Mouse (Mus musculus) heart, postnatal 36 days (tissue): ENCODE measurements around the gene Skil. TPM values are rescaled to one million over a fixed set of nuclear protein-coding genes. Genes with fewer than 3 reads are reported as not detected.

Experiments
- DNase-seq, 2 experiments: peaks; one replicate each; pipeline ENCODE4 v3.0.0; 2021 to 2022
- intact Hi-C: fragments of 180-260 bp; cut with DNase I; formaldehyde crosslinking; loops from one replicate; pipeline ENCODE4 v1.15.1; 2025
- total RNA-seq, 2 experiments: library from RNA; stranded (reverse); gene quantifications; 2 replicates each; pipeline ENCODE4 v1.2.3; 2021

The Skil gene
- total RNA-seq, 2 experiments from 2014 or later = 15.0 to 17.0 TPM

- intact Hi-C loops = no loop called here
- DNase-seq = no peak
Measured at GRCm38 (mm10) chr3:31082838-31083506, 11.9 kb upstream of the Skil start.

DNA sequence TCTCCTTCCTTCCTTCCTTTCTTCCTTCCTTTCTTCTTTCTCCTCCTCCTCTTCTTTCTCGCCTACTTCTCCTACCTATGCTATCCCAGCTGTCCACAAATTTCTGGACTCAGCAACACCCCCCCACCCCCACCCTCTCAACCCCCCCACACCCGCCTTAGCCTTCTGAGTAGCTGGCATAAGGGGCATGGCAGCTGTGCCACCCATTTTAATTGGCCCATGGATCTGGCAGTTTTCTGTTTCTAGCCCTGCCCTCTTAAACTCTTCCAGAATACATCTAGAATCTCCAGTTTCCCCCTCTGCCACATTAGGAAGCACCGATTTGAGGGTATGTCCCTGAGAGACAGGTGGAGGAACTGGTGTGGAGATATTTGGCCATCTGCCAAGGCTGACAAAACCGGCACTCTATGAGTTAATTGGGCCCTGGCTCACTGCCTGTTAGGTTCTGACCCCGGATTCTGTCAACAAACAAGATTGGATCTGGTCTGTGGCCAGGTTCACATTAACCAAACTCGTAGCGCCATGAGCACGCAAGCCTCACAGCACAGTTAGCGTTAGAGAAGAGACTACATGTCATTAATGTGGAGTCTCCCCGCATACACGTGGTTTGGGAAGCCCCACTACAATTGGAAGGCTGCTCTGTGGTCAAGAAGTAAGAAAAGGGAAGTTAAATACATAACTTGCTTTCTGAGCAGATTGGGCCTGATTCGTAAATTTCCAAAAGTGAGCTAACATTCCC lies 11.2 kb upstream of the Skil start:
- DNase-seq = peak; percentile 40 to 46
- intact Hi-C loops = no loop called here

DNA sequence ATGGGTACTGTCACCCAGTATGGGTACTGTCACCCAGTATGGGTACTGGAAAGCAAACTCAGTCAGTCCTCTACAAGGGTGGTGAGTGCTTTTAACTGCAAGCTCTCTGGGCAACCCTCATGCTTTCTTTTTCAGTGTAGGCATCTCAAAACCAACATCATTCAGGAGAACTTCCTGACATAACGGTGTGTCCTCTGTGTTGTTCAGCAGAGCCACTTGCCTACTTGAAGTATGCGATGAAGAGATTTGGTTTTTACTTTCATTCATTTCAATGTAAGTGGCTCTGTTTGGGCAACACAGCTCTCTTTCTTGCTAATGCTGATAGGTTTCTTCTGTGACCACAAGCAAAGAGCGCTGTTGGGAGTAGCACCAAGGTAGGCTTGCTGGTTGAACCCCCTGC lies 9.9 kb upstream of the Skil start:
- DNase-seq = no peak
- intact Hi-C loops = no loop called here

DNA sequence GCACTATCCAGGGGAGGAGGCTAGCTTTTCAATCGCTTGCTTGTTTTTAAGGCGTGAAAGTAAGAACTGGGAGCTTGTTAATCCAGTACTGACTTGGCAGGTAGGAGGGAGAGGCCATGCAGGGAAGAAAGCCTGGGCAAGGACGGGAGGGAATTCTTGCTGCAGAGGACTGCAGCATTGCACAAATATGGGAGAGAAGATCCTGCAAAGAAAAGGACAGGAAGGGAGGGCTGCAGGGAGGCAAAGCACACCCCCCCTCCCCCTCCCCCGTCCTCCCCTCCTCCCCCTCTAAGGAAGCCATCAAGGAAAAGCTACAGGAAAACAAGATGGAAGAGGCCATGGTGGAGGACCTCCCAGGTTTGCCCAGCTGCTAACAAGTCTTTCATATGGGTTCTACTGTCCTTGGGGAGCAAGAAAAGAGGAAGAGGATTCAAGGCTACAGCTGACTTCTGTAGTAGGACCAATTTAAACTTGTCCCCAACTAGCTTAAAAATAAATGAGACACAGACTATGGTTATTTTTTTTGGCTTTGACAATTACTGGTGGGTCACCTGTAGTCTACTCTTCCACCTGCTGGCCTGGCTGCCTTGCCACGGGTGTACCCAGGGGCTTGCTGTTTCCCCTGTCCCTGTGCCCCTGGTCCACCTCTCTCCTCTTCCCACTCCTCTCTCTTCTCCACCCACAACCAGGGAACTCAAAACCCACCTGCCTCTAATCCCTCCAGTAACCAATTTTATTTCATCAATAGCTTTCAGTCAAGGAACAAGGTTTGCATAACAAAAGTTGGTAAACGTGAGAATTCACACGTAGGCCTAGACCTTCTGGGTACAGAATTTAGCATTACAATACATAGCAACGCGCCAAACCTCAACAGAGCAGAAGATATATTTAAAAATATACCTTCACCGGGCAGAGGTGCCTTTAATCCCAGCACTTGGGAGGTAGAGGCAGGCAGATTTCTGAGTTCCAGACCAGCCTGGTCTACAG lies 5.8 kb upstream of the Skil start:
- intact Hi-C loops = no loop called here
- DNase-seq = no peak

GRCm38 (mm10) chr3:31089956-31090355 lies 4.9 kb upstream of the Skil start:
- intact Hi-C loops = no loop called here
- DNase-seq = no peak

DNA sequence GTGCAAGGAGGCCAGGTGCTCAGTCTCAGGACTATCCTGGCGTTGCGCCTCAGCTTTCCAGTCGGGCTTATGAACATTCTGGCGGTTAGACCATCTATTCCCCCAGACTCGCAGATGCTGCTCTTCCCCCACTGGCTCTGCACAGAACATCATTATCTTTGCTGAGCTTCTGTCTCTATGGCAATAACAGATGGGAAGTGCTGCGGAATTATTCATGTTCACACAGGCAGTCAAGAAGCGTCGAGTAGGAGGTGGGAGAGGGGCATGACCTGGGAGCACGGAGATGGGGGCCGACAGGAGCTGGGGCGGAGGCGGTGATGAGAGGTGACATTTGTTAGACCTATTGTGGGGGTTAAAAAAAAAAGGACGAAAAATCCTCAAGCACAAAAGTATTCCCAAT lies 1.7 kb upstream of the Skil start:
- intact Hi-C loops = no loop called here
- DNase-seq = peak in 1 of 2 experiments; percentile 41

- DNase-seq = peak; percentile 71 to 82
- intact Hi-C loops = loop anchor here (1.0 kb wide), 1 partner anchor 36 kb away; no protein-coding TSS in a partner anchor
Measured at GRCm38 (mm10) chr3:31093627-31094351, 1.1 kb upstream of the Skil start.

GRCm38 (mm10) chr3:31095179-31095490 lies 277 bp downstream of the Skil start:
- intact Hi-C loops = loop anchor here (5.0 kb wide), 2 partner anchors 42 to 303 kb away; partner anchors contain the start of gene Sec62

GRCm38 (mm10) chr3:31095491-31096154 lies 765 bp downstream of the Skil start:
- intact Hi-C loops = loop anchor here (5.0 kb wide), 2 partner anchors 42 to 303 kb away; partner anchors contain the start of gene Sec62
- peak; percentile 47 to 76 for DNase-seq

More at GRCm38 (mm10) chr3:31095179-31095490, 277 bp downstream of the Skil start:
- DNase-seq = no peak

DNA sequence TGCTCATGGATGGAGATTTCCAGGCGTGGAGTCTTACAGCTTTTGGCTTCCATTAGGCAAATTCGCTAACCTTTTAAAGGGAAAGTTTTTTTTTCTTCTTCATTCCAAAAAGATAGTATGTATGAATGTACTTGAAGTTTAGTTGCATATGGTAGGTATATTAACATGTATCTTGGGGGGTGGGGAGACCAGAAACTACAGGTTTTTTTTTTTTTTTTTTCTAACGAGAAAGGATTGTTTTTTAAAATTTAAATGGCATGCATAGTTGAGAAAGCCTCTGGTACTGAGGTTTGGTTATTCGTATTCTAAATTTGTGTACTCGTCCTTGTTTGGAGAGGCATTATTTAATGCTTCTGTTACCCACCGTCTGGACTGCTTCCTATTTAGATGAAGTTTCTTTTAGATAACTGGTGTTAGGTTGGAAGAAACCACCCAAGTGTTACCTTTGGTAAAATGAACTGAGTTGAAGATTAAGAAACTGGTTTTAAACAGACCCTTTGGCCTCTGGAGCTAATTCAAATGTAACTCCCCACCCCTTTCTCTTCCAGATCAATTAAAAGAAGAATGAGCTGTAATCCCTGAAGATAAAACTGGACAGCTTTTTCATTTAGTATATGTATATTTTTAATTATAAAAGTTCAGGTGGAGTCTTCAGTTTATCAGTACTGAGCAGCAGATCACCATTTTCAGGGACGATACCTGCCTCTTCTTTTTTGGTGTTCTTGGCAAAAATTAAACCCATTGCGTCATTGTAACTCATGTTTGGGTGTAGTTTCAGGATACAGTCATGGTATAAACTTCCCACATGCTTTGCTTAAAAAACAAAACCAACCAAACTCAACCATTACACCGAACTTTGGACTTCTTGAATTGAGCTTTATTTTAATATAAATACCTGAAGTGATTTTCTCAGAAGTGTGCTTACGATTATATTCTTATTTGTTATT lies 1.6 kb downstream of the Skil start:
- DNase-seq = no peak
- intact Hi-C loops = loop anchor here (5.0 kb wide), 2 partner anchors 41 to 304 kb away; partner anchors contain the start of gene Sec62

GRCm38 (mm10) chr3:31097102-31097720 lies 2.4 kb downstream of the Skil start:
- intact Hi-C loops = loop anchor here (5.0 kb wide), 2 partner anchors 40 to 305 kb away; partner anchors contain the start of gene Sec62
- no peak for DNase-seq

DNA sequence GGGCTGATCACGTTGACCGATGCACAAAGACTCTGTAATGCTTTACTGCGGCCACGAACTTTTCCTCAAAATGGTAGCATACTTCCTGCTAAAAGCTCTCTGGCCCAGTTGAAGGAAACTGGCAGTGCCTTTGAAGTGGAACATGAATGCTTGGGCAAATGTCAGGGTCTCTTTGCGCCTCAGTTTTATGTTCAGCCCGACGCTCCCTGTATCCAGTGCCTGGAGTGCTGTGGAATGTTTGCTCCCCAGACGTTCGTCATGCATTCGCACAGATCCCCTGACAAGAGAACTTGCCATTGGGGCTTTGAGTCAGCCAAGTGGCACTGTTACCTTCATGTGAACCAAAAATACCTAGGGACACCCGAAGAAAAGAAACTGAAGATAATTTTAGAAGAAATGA lies 3.1 kb downstream of the Skil start:
- no peak for DNase-seq
- intact Hi-C loops = loop anchor here (5.0 kb wide), 2 partner anchors 39 to 306 kb away; partner anchors contain the start of gene Sec62

- intact Hi-C loops = loop anchor here (5.0 kb wide), 2 partner anchors 39 to 306 kb away; partner anchors contain the start of gene Sec62
Measured at GRCm38 (mm10) chr3:31098556-31098955, 3.7 kb downstream of the Skil start.

DNA sequence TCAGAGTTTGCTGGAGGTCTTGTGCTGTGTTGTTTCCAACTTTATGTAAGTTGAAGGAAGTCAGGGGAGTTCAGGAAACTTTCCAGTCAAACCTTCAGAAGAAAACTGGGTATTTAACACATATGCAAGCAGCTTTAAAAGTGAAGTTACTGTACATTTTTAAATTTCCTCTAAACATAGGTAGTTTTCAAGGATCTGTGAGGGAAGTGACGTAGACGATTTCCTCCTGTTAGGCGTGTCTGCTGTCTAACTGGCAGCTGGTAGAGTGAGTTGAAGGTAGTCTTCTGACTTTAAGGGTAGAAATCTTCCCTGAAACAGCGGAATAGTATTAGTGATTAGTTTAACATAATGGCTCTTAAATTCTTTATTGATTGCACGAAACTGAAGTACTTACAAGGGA lies 5.2 kb downstream of the Skil start:
- intact Hi-C loops = no loop called here
- no peak for DNase-seq

More at GRCm38 (mm10) chr3:31098556-31098955, 3.7 kb downstream of the Skil start:
- DNase-seq = no peak

DNA sequence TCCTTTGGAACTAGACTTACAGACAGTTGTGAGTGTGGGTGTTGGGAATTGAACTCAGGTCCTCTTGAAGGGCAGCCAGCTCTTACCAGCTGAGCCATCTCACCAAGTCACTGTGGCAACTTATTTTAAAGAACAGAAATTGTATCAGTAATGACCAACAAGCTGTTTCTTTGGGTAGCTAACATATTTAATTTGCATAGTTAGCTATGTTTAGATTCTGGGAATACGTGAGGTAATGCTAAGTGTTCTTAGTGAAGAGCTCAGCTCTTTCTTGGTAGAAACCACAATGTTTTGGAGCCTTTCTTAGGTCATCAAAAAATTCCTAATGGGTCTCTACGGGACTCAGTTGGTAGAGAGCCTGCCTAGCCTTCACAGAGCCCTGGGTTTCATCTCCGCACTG lies 5.9 kb downstream of the Skil start:
- intact Hi-C loops = no loop called here
- DNase-seq = no peak

DNA sequence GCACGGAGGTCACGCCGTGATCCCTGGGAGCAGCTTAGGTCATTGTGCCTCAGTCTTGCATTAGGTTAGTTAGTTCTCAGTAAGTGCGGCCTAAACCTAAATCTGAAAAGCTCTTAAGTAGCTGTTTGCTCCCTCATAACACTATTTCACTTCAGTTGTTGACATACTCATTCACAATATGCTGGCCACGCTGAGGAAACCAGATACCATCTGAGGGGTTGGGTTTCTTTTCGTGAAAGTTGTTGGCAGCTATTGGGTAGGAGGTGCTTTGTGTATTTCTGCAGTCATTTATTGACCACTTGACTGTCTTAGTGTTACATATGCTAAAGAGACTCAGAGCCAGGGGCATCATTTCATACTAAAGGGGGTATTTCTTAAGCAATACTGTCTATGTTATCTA lies 10.1 kb downstream of the Skil start:
- intact Hi-C loops = no loop called here
- DNase-seq = no peak

DNA sequence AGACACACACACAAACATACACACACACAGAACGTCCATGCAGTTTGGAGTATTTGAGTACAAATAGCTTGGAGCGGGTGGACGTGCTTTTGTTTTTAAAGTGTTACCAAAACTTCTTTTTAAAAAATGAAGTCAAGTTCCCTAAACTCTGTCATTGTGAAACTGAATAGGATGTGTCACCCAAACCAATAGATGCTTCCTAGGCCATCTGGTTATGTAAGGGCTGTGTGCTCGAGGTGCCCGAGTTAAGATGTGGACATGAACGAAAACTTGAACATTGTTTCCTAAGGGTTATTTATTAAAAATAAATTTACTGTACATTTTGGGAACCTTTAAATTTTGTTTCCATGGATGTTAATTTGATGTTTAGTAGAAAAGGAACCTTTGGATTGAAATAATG lies 11.7 kb downstream of the Skil start:
- no peak for DNase-seq
- intact Hi-C loops = no loop called here

- intact Hi-C loops = loop anchor here (2.0 kb wide), 1 partner anchor 51 kb away; no protein-coding TSS in a partner anchor
Measured at GRCm38 (mm10) chr3:31107674-31108073, 12.8 kb downstream of the Skil start.

More at GRCm38 (mm10) chr3:31107674-31108073, 12.8 kb downstream of the Skil start:
- peak in 1 of 2 experiments; percentile 25 for DNase-seq
